Mouse (Mus musculus) olfactory bulb, adult 2 months (tissue): ENCODE measurements around the gene Drd1.

Experiments
- CTCF ChIP-seq: fragments of 200-500 bp; IDR thresholded peaks from 2 replicates; pipeline ENCODE4 v1.5.1; 2012; ENCODE audit warnings: low read depth, mild to moderate bottlenecking, low read length, moderate library complexity; ENCODE audit not compliant: insufficient read depth
- POLR2A ChIP-seq: fragments of 200-500 bp; IDR thresholded peaks from 2 replicates; pipeline ENCODE4 v1.6.1; 2012; ENCODE audit warnings: mild to moderate bottlenecking, low read depth, low read length, moderate library complexity; ENCODE audit not compliant: insufficient read depth

- TF ChIP-seq CTCF: no peak
- TF ChIP-seq POLR2A: no peak
Observed at GRCm38 (mm10) chr13:54071011-54071410, 15.5 kb upstream of the Drd1 start.
